ENCODE assay signal across 19 mouse cellular contexts in the genomic region with DNA sequence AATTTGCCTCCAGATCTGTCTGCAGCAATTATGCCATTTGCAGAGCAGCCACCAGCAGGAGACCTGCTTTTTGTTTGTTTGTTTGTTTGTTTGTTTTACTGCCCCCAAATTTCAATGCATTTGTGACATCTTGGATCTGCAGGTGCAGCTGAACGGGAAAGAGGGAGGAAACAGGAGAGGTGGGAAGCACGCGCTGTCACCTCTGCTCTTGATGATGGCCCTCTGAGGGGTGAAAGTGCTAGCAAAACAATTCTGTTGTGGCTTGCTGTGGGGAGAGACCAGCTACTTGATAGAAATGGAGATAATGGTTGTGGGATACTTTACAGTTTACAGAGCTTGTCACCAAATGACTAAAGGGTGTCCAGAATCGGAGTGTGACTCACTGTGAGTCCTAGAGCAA. TPM values are rescaled to one million over a fixed set of nuclear protein-coding genes. Genes with fewer than 3 reads are reported as not detected.
"Had no signal": no experiment of that assay in that cellular context is flagged by ENCODE, and none has a peak within 500 bp of the region (broad histone marks: within the 10 kb centered on the region; RNA-seq: fewer than 3 reads in every experiment).

No protein-coding gene starts in this region.

- ATAC-seq: midbrain, embryonic 16.5 days had no signal

- DNase-seq: lung, adult 18-20 months; lung, embryonic 14.5 days; lung, postnatal 10 days; lung, postnatal 4 days; midbrain, embryonic 14.5 days; retina, postnatal 1 day; right cerebral cortex, postnatal 25 days; right cerebral cortex, postnatal 4 days; spleen, adult 18-20 months; thymus, adult 2 months; thymus, postnatal 25 days had no signal

- H3K4me3 ChIP-seq: midbrain, embryonic 10.5 days; midbrain, embryonic 12.5 days; myocyte; neural tube, embryonic 13.5 days; neural tube, embryonic 15.5 days had no signal

- H3K9me3 ChIP-seq: midbrain, embryonic 10.5 days; midbrain, embryonic 12.5 days; neural tube, embryonic 13.5 days; neural tube, embryonic 15.5 days had no signal

- H3K36me3 ChIP-seq: midbrain, embryonic 10.5 days; midbrain, embryonic 12.5 days; neural tube, embryonic 13.5 days; neural tube, embryonic 15.5 days had no signal

- H3K9ac ChIP-seq: liver, embryonic 14.5 days; lung, embryonic 14.5 days; midbrain, embryonic 12.5 days; neural tube, embryonic 13.5 days; neural tube, embryonic 15.5 days had no signal

- H3K27ac ChIP-seq: liver, embryonic 14.5 days; midbrain, embryonic 10.5 days; midbrain, embryonic 12.5 days; neural tube, embryonic 13.5 days; neural tube, embryonic 15.5 days had no signal

- H3K4me2 ChIP-seq: lung, embryonic 14.5 days; midbrain, embryonic 12.5 days; neural tube, embryonic 13.5 days; neural tube, embryonic 15.5 days had no signal

- H3K27me3 ChIP-seq: midbrain, embryonic 12.5 days; neural tube, embryonic 13.5 days; neural tube, embryonic 15.5 days had no signal

- H3K4me1 ChIP-seq: midbrain, embryonic 10.5 days; midbrain, embryonic 12.5 days; neural tube, embryonic 13.5 days; neural tube, embryonic 15.5 days had no signal

RNA-seq across cellular contexts. Expression of gene Irf4, which starts 46.9 kb away (rescaled TPM):
- polyA plus RNA-seq: midbrain, embryonic 10.5 days; neural tube, embryonic 11.5 days had no signal
